Mouse (Mus musculus) bone marrow, adult 2 months (tissue): ENCODE measurements around the gene C2. TPM values are rescaled to one million over a fixed set of nuclear protein-coding genes. Genes with fewer than 3 reads are reported as not detected.

Experiments
- H3K27ac ChIP-seq: fragments of 200-500 bp; 2 replicates; pipeline ENCODE4 v1.5.1; 2012; ENCODE audit warnings: low read depth, mild to moderate bottlenecking, control low read depth, inconsistent platforms, low read length; ENCODE audit not compliant: control insufficient read depth, poor library complexity, insufficient read depth
- H3K4me1 ChIP-seq: fragments of 200-500 bp; 2 replicates; pipeline ENCODE4 v1.6.1; 2011; ENCODE audit warnings: low read length; ENCODE audit not compliant: control insufficient read depth, insufficient read depth
- H3K4me3 ChIP-seq: fragments of 200-500 bp; replicated peaks from 2 replicates; pipeline ENCODE3; 2011; ENCODE audit warnings: mild to moderate bottlenecking, low read depth, low read length, control low read depth; ENCODE audit not compliant: control insufficient read depth
- CTCF ChIP-seq: fragments of 200-500 bp; IDR thresholded peaks from 2 replicates; pipeline ENCODE4 v1.5.1; 2011; ENCODE audit warnings: low read length, control low read depth; ENCODE audit not compliant: control insufficient read depth, insufficient read depth
- POLR2A ChIP-seq: fragments of 200-500 bp; IDR thresholded peaks from 2 replicates; pipeline ENCODE4 v1.6.1; 2011; ENCODE audit warnings: low read depth, mild to moderate bottlenecking, control low read depth, low read length, borderline replicate concordance; ENCODE audit not compliant: control insufficient read depth
- WGBS: fragments of 180-500 bp; shearing (Covaris S2); methylation state at CpG from one replicate; pipeline ENCODE4 v1.1.7; 2018; 5-methylcytosine and 5-hydroxymethylcytosine counted together
- polyA plus RNA-seq: library from polyadenylated mRNA; stranded (reverse); fragments of >200 nt; gene quantifications from 2 replicates; pipeline ENCODE4 v1.2.4, GENCODE M21; 2011; ENCODE audit warnings: low replicate concordance; ENCODE audit not compliant: missing spikeins, insufficient read depth, insufficient read length

C2 gene
- polyA plus RNA-seq, 1 experiment, result 3.7 TPM

- H3K27ac ChIP-seq, result peak overlapping the region; percentile 57
- H3K4me3 ChIP-seq, result peak overlapping the region; percentile 89
- WGBS, result 34% methylated on average over 8 of the region's 8 CpGs
- peaks cover 8% of the 10 kb centered on the region; the same call in 1 of the 2 replicates for H3K4me1 ChIP-seq
- TF ChIP-seq POLR2A (no peak), CTCF (no peak)
Measured at GRCm38 (mm10) chr17:34932287-34932686, 34.2 kb upstream of the C2 start.

- Histone ChIP-seq H3K4me3 (peak overlapping the region; percentile 89), H3K27ac (peak overlapping the region; percentile 57), H3K4me1 (peaks cover 7% of the 10 kb centered on the region; the same call in 1 of the 2 replicates)
- WGBS, result 5% methylated on average over 14 of the region's 14 CpGs
- no peak for TF ChIP-seq CTCF
- no peak for TF ChIP-seq POLR2A
Measured at GRCm38 (mm10) chr17:34931735-34932098, 33.7 kb upstream of the C2 start.

- under 1% methylated on average over 38 of the region's 38 CpGs for WGBS
- peak within 1 kb of the TSS; percentile 57 for H3K27ac ChIP-seq
- H3K4me1 ChIP-seq, result peaks cover 7% of the 10 kb centered on the region; the same call in 1 of the 2 replicates
- peak within 1 kb of the TSS; percentile 89 for H3K4me3 ChIP-seq
- TF ChIP-seq POLR2A, result peak; percentile 87
- peak; percentile 65 for TF ChIP-seq CTCF
Measured at GRCm38 (mm10) chr17:34931061-34931734, 33.1 kb upstream of the C2 start, which contains the start of gene Neu1. TSS of gene Neu1 (plus strand) at chr17:34931253.

GRCm38 (mm10) chr17:34928841-34929240 lies 30.8 kb upstream of the C2 start:
- H3K27ac ChIP-seq, result no peak overlapping the region
- 85% methylated on average over 4 of the region's 4 CpGs for whole genome bisulfite sequencing
- TF ChIP-seq POLR2A (no peak), CTCF (no peak)
- H3K4me3 ChIP-seq, result no peak overlapping the region
- H3K4me1 ChIP-seq, result no peaks in the 10 kb centered on the region; the same call in 1 of the 2 replicates

- Histone ChIP-seq H3K4me3 (no peak overlapping the region), H3K27ac (no peak overlapping the region), H3K4me1 (no peaks in the 10 kb centered on the region; the same call in 1 of the 2 replicates)
- WGBS, result 89% methylated on average over 18 of the region's 18 CpGs
- TF ChIP-seq CTCF (no peak), POLR2A (no peak)
Measured at GRCm38 (mm10) chr17:34927306-34928019, 29.4 kb upstream of the C2 start.

GRCm38 (mm10) chr17:34924258-34924657 lies 26.2 kb upstream of the C2 start:
- TF ChIP-seq CTCF (no peak), POLR2A (no peak)
- Histone ChIP-seq H3K4me1 (no peaks in the 10 kb centered on the region; the same call in 1 of the 2 replicates), H3K27ac (no peak overlapping the region), H3K4me3 (no peak overlapping the region)
- WGBS, result 32% methylated on average over 5 of the region's 5 CpGs

GRCm38 (mm10) chr17:34922939-34923338 lies 24.9 kb upstream of the C2 start:
- WGBS, result 58% methylated on average over 6 of the region's 6 CpGs
- Histone ChIP-seq H3K4me3 (no peak overlapping the region), H3K4me1 (no peaks in the 10 kb centered on the region; the same call in 1 of the 2 replicates), H3K27ac (no peak overlapping the region)
- TF ChIP-seq CTCF, result no peak

GRCm38 (mm10) chr17:34917188-34917587 lies 19.1 kb upstream of the C2 start:
- no peaks in the 10 kb centered on the region; the same call in 1 of the 2 replicates for H3K4me1 ChIP-seq
- TF ChIP-seq CTCF, result no peak
- TF ChIP-seq POLR2A, result no peak
- 55% methylated on average over 9 of the region's 9 CpGs for WGBS
- H3K27ac ChIP-seq, result no peak overlapping the region
- H3K4me3 ChIP-seq, result no peak overlapping the region
